Mouse (Mus musculus) cerebellum, adult 9-10 months (tissue): Measurements from ENCODE around the gene Gnmt.

ENCODE experiments used
- DNase-seq: peaks from one replicate; pipeline ENCODE4 v3.0.0; 2022

The Gnmt gene

DNA sequence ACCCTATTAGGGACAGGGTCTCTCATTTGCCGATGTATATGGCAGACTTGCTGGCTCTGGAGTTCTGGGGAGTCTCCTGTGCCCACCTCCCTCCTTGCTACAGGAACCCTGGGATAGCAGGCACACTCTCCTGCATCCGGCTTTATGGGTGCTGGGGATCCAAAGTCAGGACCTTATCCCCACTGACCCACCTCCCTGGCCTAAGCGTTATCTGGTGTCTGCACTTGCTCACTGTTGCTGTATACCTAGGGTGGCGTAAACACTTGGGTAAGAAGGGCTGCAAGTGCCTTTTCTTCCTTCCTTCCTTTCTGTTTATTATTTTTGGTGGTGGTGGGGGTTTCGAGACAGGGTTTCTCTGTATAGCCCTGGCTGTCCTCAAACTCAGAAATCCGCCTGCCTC, 12.3 kb upstream of the Gnmt start:
- DNase-seq = no peak

- no peak for DNase-seq
Observed at GRCm38 (mm10) chr17:46736160-46736559, 7.2 kb upstream of the Gnmt start.

DNA sequence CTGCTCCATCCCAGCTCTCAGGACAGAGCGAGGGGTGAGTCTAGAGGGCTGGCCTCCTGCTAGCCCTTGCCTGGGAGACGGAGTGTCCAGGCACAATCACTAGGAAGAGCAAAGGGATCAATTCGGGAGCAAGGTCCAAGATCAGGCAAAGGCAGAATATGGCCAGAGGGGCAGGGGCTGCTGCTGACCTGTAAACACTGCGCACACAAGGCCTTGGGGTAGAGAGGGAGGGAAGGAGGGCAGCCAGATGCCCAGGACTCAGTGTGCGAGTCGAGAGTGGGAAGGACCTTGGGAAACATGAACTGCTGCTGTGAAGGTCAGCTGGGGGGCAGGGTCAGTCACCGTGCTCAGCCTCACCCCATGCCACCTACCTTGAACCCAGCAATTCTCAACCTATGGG, 6.3 kb upstream of the Gnmt start:
- DNase-seq = no peak

DNA sequence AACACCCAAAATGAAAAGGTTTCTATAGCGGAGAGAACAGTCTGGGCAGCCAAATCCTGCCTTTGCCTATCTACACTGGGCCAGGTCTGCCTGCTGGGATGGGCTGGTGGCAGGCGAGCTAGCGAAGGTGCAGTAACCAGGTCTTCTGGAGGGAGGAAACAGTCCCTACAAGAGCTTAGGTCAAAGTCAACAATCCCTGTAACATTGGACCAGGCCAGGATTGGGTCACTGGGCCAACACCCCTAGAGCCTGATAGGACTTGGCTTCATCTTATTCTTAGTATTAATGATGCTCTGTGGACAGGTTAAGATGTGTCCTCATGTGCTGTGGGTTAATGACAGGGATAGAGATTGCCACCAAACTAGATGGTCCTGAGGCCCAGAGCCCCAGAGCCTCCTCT, 5.1 kb upstream of the Gnmt start:
- DNase-seq = no peak

DNA sequence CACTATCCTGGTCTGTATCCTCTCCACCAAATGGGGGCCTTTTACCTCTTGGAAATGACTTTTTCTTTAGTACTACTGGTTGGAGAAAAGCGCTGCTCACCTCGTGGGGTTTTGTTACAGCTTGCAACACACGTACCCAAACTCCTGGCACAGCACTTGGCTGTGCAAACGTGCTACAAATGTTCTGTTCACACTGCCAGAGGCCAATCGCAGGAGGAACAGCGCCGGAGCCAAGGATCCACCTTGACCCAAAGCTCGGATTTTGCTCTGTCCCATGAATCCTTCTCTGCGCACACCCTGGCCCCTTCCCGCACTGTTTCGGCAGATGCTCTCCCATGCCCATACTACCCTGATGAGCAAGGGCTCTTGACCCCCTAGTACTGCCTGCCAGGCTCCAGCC, 472 bp downstream of the Gnmt start:
- peak; percentile 37 for DNase-seq

DNA sequence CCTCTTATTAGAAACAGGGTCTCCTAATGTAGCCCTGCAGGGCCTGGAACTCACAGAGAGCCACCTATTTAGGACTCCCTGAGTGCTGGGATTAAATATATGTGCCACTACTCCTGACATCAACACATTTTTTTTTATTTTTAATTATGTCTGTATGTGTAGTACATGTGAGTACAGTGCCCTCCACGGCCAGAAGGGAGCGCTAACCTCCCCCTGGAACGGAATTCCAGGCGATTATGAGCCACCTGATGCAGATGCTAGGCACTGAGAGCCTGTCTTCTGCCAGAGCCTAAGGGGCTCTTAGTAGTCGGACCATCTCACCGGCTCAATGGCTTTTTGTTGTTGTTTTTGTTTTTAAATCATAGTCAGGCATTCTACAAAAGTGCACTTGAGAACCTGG, 947 bp downstream of the Gnmt start:
- DNase-seq = peak; percentile 63

DNA sequence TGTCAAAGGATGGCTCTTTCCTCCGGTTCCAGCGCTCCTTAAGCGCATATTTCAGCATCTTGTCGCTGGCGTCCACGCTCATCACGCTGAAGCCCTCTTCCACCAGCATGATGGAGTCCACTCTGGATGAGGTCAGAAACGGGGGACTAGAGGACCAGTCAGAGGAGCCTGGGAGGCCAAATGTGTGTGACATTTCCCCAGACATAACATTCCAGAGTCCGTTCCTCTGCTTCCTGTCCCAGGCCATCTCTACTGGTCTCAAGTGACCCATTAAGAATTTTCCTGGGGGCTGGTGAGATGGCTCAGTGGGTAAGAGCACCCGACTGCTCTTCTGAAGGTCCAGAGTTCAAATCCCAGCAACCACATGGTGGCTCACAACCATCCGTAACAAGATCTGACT, 1.7 kb downstream of the Gnmt start:
- peak; percentile 41 for DNase-seq

GRCm38 (mm10) chr17:46725731-46726645, 3.0 kb downstream of the Gnmt start:
- peak; percentile 87 for DNase-seq

- DNase-seq = peak; percentile 72
Observed at GRCm38 (mm10) chr17:46725273-46725672, 3.7 kb downstream of the Gnmt start.

DNA sequence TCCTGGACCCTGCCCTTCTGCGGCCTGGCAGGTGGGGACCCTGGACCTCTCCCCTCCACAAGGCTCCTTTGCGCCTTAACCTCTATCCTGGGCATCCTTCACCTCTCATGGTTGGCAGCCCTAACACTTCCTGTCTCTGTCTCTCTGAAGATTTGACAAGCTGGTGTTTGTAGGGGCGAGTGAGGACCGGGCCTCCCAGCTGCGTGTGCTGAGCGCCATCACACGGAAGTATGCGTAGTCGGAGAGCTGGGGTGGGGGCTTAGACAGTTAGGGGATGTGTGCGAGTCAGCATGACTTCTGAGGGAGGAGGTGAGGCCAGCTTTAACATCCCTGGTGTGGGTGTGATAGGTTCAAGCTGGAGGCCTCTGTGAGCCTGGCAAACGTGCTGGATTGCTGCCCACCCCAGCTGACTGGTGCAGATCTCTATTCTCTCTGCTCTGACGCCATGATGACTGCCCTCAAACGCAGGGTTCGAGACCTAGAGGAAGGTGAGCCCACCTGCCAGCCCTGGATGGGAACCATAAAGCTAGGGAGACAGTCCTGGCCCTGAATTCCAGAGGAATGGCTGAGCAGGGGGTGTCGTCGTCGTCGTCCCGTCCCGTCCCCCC, 4.4 kb downstream of the Gnmt start:
- DNase-seq = peak; percentile 45

- DNase-seq = no peak
Observed at GRCm38 (mm10) chr17:46721077-46721476, 7.9 kb downstream of the Gnmt start.

- peak; percentile 46 for DNase-seq
Observed at GRCm38 (mm10) chr17:46714756-46715481, 14.0 kb downstream of the Gnmt start.

GRCm38 (mm10) chr17:46713849-46714248, 15.1 kb downstream of the Gnmt start:
- DNase-seq = no peak

GRCm38 (mm10) chr17:46712442-46712841, 16.5 kb downstream of the Gnmt start:
- DNase-seq = no peak

DNA sequence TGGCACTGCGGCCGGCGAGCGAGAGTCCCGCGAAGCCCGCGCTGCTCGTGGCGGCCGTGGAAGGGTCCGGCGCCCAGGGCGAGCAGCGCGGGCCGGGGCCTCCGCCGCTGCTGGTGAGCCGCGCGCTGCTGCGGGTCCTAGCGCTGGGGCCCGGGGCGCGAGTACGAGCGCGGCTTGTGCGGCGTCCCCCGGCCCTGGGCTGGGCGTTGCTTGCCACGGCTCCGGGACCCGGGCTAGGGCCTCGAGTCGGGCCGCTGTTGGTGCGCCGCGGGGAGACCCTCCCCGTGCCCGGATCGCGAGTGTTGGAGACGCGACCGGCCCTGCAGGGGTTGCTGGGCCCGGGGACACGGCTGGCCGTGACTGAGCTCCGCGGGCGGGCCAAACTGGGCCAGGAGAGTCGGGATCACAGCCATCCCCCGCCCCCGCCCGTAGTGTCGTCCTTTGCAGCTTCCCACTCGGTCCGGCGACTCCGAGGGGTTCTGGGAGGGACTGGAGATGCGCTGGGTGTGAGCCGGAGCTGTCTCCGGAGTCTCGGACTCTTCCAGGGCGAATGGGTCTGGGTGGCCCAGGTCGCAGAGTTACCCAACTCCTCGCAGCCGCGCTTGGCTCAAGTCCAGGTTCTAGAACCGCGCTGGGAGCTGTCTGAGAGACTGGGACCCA, 17.2 kb downstream of the Gnmt start:
- DNase-seq = no peak

- DNase-seq = peak; percentile 92
Observed at GRCm38 (mm10) chr17:46710959-46711597, 17.9 kb downstream of the Gnmt start, which contains the start of gene Pex6. Gene Pex6 (plus strand): TSS chr17:46711463.

- DNase-seq = no peak
Observed at GRCm38 (mm10) chr17:46706375-46707089, 22.4 kb downstream of the Gnmt start.

DNA sequence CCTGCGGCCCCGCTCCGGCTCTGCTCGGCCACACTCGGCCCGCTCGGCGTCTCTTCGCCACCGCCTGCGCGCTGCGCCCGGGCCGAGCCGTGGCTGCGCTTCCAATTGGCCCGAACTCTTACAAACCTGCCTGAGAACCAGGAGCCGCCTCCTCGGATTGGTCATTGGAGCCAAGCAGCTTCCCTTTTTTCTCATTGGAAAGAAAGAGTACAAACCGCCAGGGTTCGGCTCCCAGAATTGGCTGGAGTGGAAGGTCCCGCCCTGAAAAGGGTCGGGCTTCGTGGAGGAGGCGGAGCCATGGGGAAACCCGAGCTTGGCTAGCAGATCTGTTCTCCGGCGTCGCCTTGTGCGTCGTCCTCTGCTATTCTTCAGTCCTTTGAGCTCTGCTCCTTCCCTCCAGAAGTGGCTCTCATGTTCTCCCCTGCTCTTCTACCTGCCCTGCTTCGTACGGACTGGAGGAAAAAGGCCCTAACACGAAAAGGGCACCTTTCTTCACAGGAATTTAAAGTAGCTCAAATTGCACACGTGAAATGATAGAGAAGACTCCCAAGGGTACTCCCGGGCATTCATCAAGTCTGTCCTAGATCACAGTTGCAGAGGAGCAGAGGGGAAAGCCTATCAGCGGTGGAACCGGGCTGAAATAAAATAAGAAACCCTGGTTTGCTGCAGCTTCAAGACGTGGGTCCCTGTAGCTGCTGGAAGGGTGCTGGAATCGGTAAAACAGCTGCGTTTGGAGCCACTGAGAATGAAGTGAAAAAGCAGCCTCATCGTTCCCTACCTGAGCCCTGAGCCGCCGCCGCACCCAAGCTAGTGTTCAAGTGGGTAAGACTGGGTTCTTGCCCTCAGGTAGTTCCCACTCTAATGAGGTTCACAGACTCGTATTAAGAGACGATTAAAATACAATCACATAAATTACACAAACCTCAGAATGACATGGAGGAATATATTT, 23.8 kb downstream of the Gnmt start, which contains the start of gene Ppp2r5d:
Ppp2r5d (minus strand) TSS at position 225 of the 949 bp plus-strand sequence.
- DNase-seq = peak; percentile 99

DNA sequence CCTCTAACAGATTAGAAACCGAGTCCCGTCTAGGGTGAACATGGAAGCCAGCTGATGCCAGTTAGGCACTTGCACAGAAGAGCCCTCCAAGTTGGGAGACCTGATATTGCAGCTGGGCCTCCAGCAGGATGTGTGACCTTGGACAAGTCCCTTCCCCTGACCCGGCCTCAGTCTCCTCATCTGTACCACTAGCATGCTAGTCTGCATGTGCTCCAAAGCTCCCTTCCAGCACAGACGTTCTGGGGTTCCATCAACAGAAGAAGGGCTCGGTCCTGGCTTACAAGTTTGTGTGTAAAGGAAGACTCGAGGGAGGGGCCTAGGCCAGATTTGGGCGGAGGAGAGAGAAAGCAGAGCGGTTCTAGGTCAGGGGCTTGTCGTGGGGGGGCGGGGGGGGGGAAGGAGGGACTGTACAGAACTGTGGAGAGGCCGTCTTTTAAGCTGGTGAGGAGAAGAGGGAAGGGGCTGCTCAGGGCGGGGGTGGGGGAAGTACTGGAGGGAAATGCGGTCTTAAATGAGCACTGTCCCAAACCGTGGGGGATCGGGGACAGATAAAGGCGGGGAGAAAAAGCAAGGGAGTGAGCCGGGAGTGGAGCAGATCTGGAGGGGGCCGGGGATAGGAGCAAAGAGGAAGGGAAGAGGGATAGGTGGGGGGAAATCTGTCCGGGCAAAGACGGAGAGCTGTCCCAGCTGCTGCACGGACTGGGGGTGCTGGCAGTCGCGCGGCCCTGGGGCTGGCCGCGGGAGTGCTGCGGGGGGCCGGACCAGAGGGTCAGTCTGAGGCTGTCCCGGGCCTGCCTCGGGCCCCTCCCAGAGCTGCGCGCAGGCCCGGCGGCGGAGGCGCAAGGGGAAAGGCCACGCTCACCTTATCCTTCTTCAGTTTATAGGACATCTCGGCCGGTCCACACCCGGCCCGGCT, 24.7 kb downstream of the Gnmt start:
- no peak for DNase-seq
